In the genomic region with DNA sequence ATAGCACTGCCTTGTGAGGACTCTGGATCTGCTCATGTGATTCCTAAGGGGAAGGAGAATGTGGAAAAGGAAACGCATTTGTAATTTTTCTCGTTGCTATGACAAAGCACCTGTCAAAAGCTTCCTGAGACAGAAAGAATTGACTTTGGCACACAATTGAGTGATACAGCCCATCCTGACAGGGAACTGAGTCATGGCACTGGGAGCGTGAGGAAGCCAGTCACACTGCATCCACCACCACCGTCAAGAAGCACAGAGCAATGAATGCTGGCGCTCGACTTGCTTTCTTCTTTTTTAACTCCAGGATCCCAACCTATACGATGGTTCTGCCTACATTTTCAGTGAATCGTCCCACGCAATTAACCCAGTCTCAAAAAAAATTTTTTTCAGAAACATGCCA, we compare ENCODE assay signal across 23 mouse cellular contexts.
A peak's percentile ranks its signal among the peaks of the same experiment; 100 is the strongest.
DNase-seq lines count a peak whose midpoint lies in the region; ATAC-seq and TF ChIP-seq lines count a peak whose summit lies in the region.
"Had no signal": no experiment of that assay in that cellular context is flagged by ENCODE, and none has a peak within 500 bp of the region (broad histone marks: within the 10 kb centered on the region; RNA-seq: fewer than 3 reads in every experiment).

No protein-coding gene starts in this region.

- no peaks in the 10 kb centered on the region for H3K4me1 ChIP-seq in forebrain, postnatal 0 days (ENCODE audit: insufficient read depth)
- no peaks in the 10 kb centered on the region for H3K4me1 ChIP-seq in forebrain, embryonic 10.5 days
- no peaks in the 10 kb centered on the region for H3K4me1 ChIP-seq in midbrain, embryonic 11.5 days (ENCODE audit: control insufficient read depth, insufficient read depth, low read length)
- H3K4me1 ChIP-seq in midbrain, embryonic 14.5 days (ENCODE audit: control insufficient read depth, insufficient read depth, low read length), result no peaks in the 10 kb centered on the region
- H3K4me1 ChIP-seq: embryonic facial prominence, embryonic 10.5 days; embryonic facial prominence, embryonic 12.5 days; forebrain, embryonic 12.5 days had no signal

- H3K4me2 ChIP-seq in forebrain, postnatal 0 days (ENCODE audit: low read depth), result no peak overlapping the region
- no peak overlapping the region for H3K4me2 ChIP-seq in midbrain, embryonic 11.5 days
- H3K4me2 ChIP-seq in midbrain, embryonic 14.5 days (ENCODE audit: low read length), result no peak overlapping the region
- H3K4me2 ChIP-seq: embryonic facial prominence, embryonic 12.5 days; forebrain, embryonic 12.5 days had no signal

- H3K9ac ChIP-seq in forebrain, postnatal 0 days, result no peak overlapping the region
- no peak overlapping the region for H3K9ac ChIP-seq in midbrain, embryonic 11.5 days (ENCODE audit: low read length)
- no peak overlapping the region for H3K9ac ChIP-seq in midbrain, embryonic 14.5 days (replicated peaks; ENCODE audit: low read length)
- H3K9ac ChIP-seq: embryonic facial prominence, embryonic 12.5 days; forebrain, embryonic 12.5 days had no signal

- H3K9me3 ChIP-seq in forebrain, postnatal 0 days (ENCODE audit: low read length), result no peaks in the 10 kb centered on the region
- H3K9me3 ChIP-seq in forebrain, embryonic 10.5 days, result no peaks in the 10 kb centered on the region
- H3K9me3 ChIP-seq in midbrain, embryonic 11.5 days (ENCODE audit: control insufficient read depth, low read length), result no peaks in the 10 kb centered on the region
- H3K9me3 ChIP-seq in midbrain, embryonic 14.5 days (ENCODE audit: control insufficient read depth, low read length), result no peaks in the 10 kb centered on the region
- H3K9me3 ChIP-seq: embryonic facial prominence, embryonic 10.5 days; embryonic facial prominence, embryonic 12.5 days had no signal

- no peak overlapping the region for H3K27ac ChIP-seq in forebrain, postnatal 0 days (ENCODE audit: low read depth, low read length)
- H3K27ac ChIP-seq in forebrain, embryonic 10.5 days, result no peak overlapping the region
- H3K27ac ChIP-seq in midbrain, embryonic 11.5 days (ENCODE audit: low read depth, low read length), result no peak overlapping the region
- no peak overlapping the region for H3K27ac ChIP-seq in midbrain, embryonic 14.5 days (replicated peaks; ENCODE audit: low read depth, low read length)
- H3K27ac ChIP-seq: embryonic facial prominence, embryonic 10.5 days; embryonic facial prominence, embryonic 12.5 days; forebrain, embryonic 12.5 days had no signal

- DNase-seq in forebrain, postnatal 0 days, result no peak
- DNase-seq in forebrain, embryonic 10.5 days (ENCODE audit: extremely low spot score, low spot score), result no peak
- peak; percentile 39 for DNase-seq in midbrain, embryonic 11.5 days (ENCODE audit: low spot score, missing footprints)
- DNase-seq in midbrain, embryonic 14.5 days, result no peak
- DNase-seq in right cerebral cortex, adult 18-20 months, result no peak
- DNase-seq: adrenal gland, adult 2 months; adrenal gland, postnatal 10 days; adrenal gland, postnatal 25 days; B cell, adult 2 months; cerebellum, adult 11-12 months; cerebellum, adult 2 months; cerebellum, adult 9-10 months; cerebellum, postnatal 10 days; cerebellum, postnatal 25 days had no signal

- no peaks in the 10 kb centered on the region for H3K36me3 ChIP-seq in forebrain, postnatal 0 days (ENCODE audit: insufficient read depth)
- H3K36me3 ChIP-seq in forebrain, embryonic 10.5 days (replicated peaks), result no peaks in the 10 kb centered on the region
- no peaks in the 10 kb centered on the region for H3K36me3 ChIP-seq in midbrain, embryonic 11.5 days (ENCODE audit: control insufficient read depth, insufficient read depth, low read length)
- H3K36me3 ChIP-seq in midbrain, embryonic 14.5 days (ENCODE audit: control insufficient read depth, insufficient read depth, low read length), result no peaks in the 10 kb centered on the region
- H3K36me3 ChIP-seq: embryonic facial prominence, embryonic 10.5 days; embryonic facial prominence, embryonic 12.5 days; forebrain, embryonic 12.5 days; G1E had no signal

- no peak overlapping the region for H3K4me3 ChIP-seq in forebrain, postnatal 0 days (ENCODE audit: low read depth, low read length)
- no peak overlapping the region for H3K4me3 ChIP-seq in forebrain, embryonic 10.5 days
- no peak overlapping the region for H3K4me3 ChIP-seq in midbrain, embryonic 11.5 days (ENCODE audit: low read depth, low read length)
- H3K4me3 ChIP-seq in midbrain, embryonic 14.5 days (replicated peaks; ENCODE audit: low read depth, low read length), result no peak overlapping the region
- H3K4me3 ChIP-seq: embryonic facial prominence, embryonic 10.5 days; embryonic facial prominence, embryonic 12.5 days; forebrain, embryonic 12.5 days had no signal

- no peak for TF ChIP-seq CTCF in forebrain, postnatal 0 days (IDR thresholded peaks at IDR 0.05; ENCODE audit: low read depth)

- H3K27me3 ChIP-seq in forebrain, postnatal 0 days (ENCODE audit: insufficient read depth, low read length), result no peaks in the 10 kb centered on the region
- H3K27me3 ChIP-seq in forebrain, embryonic 10.5 days (ENCODE audit: poor library complexity, severe bottlenecking), result no peaks in the 10 kb centered on the region
- no peaks in the 10 kb centered on the region for H3K27me3 ChIP-seq in midbrain, embryonic 11.5 days (ENCODE audit: control insufficient read depth, insufficient read depth, low read length)
- H3K27me3 ChIP-seq in midbrain, embryonic 14.5 days (ENCODE audit: control insufficient read depth, insufficient read depth, low read length), result no peaks in the 10 kb centered on the region
- H3K27me3 ChIP-seq: CH12.LX; embryonic facial prominence, embryonic 12.5 days; forebrain, embryonic 12.5 days; Patski had no signal

- peak; percentile 50; the same call in 1 of the 2 replicates for ATAC-seq in forebrain, postnatal 0 days
- no peak for ATAC-seq in midbrain, embryonic 11.5 days (ENCODE audit: low FRiP score)
- no peak for ATAC-seq in midbrain, embryonic 14.5 days (ENCODE audit: low FRiP score, low TSS enrichment)
- ATAC-seq: CD4-positive, CD25-positive, alpha-beta regulatory T cell, adult 4 months; forebrain, embryonic 14.5 days; forebrain, embryonic 16.5 days; Patski had no signal

- WGBS in forebrain, postnatal 0 days, result 81% methylated on average over 9 of the region's 9 CpGs
- 95% methylated on average over 9 of the region's 9 CpGs for WGBS in forebrain, embryonic 10.5 days
- 90% methylated on average over 9 of the region's 9 CpGs for WGBS in midbrain, embryonic 11.5 days
- WGBS in midbrain, embryonic 14.5 days, result 91% methylated on average over 9 of the region's 9 CpGs
